Mouse (Mus musculus) left cerebral cortex, adult 2 months (tissue): ENCODE results near the gene Lmnb2. TPM values are rescaled to one million over a fixed set of nuclear protein-coding genes. Genes with fewer than 3 reads are reported as not detected.

Experiments used
- DNase-seq, 2 experiments: peaks; one replicate each; pipeline ENCODE4 v3.0.0; 2021 to 2022; ENCODE audit warnings: low spot score in 2 of 2, mixed read lengths in 1 of 2; ENCODE audit errors: extremely low spot score in 1 of 2
- H3K27ac ChIP-seq: fragments of 200-600 bp; 2 replicates; pipeline ENCODE4 v1.8.1; 2022
- H3K4me3 ChIP-seq: fragments of 200-600 bp; 2 replicates; pipeline ENCODE4 v1.8.1; 2022
- CTCF ChIP-seq: fragments of 200-600 bp; IDR thresholded peaks from 2 replicates; pipeline ENCODE4 v1.8.1; 2022; ENCODE audit warnings: antibody characterized with exemption, mild to moderate bottlenecking, moderate library complexity
- intact Hi-C: fragments of 180-260 bp; cut with DNase I; formaldehyde crosslinking; loops from one replicate; pipeline ENCODE4 v1.15.1; 2025
- total RNA-seq, 2 experiments: library from RNA; stranded (reverse); gene quantifications; 2 replicates each; pipeline ENCODE4 v1.2.3; 2021

Lmnb2 gene
- total RNA-seq, 2 experiments from 2014 or later: 20.0 to 20.3 TPM

DNA sequence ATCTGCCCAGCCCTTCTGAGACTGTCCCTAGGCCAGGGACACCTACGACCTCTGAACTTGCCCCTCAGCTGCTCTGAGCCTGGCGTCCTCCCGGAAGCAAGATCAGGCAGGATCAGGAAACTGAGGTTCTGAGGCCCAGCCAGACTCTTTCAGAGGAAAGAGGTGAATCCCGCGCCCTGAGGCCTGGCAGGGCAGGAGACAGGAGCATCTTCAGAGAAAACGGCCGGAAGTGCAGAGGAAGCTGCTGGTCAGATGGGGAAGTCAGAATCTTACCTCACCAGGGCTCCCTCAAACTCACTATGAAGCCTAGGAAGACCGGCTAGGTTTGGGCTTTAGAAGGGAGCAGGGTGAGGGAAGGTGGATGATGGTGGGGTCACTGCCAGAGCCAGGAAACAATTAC lies 24.9 kb upstream of the Lmnb2 start:
- DNase-seq: no peak
- intact Hi-C loops: no loop called here
- TF ChIP-seq CTCF: no peak
- Histone ChIP-seq H3K27ac (no peak overlapping the region), H3K4me3 (no peak overlapping the region)

DNA sequence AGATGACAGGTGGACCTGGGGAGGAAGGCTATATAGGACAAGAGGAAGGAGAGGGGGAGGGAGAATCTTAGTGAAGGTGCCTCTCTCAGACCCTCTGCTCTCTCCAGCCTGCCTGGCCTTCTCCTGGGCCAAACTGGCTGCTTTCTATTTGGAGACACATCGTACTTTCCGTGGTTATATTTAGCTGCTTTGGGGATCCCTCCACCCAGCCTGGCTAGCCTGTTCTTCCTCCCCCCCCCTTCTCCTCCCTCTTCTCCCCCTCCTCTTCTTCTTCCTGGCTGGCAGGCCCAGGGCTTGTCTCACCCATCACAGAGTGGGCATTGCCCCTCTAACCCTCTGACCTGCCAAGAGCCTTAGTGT lies 22.9 kb upstream of the Lmnb2 start:
- TF ChIP-seq CTCF: no peak
- no peak overlapping the region for H3K4me3 ChIP-seq
- DNase-seq: no peak
- peak overlapping the region; percentile 34; the same call in 1 of the 2 replicates for H3K27ac ChIP-seq
- intact Hi-C loops: no loop called here

DNA sequence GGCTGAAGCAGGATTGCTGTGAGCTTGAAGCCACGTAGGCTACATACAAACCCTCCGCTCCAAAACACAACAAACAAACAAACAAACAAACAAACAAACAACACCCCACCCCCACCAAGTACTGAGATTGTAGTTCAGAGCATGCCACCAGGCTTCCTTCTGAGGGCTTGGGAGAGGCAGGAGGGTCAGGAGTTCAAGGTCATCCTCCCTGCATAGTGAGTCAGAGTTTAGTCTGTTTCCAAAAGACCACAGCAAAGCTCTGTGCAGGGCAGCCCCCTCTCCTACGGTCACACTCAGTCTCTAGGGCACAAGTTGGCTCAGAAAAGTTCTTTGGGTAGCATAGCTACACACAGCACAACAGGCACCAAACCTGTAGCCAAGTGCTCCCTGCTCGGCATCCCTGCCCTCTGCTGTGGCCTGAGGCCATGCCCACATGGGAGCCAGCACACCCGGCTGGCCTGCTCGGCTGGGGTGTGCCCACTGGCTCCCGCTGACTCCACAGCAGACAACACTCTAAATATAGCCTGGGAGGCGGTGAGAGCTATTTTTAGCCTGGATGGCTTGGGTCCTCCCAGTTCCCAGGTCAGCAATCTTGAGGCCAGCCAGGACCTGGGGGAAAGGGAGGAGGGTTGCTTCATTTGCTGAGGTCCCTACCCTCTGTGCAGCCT lies 22.4 kb upstream of the Lmnb2 start:
- no peak for TF ChIP-seq CTCF
- DNase-seq: no peak
- intact Hi-C loops: no loop called here
- Histone ChIP-seq H3K27ac (peak overlapping the region; percentile 34; the same call in 1 of the 2 replicates), H3K4me3 (no peak overlapping the region; the same call in 1 of the 2 replicates)

DNA sequence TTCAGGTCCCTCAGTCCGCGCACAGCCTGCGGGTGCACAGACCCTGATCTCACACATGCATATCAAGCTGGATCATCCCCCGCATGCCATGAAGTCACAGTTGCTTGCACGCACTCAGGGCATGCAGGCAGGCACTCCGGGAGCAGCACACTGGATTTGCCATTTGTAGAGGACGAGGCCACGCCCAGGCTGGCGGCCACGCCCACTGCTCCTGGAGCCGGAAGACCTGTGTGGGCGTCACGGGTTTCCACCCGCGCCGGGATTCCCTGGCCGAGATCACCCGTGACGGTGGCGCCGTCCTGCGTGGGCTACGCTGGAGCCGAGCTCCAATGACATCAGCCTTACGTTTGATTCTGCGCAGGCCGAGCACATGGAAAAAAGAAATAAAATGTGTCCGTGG lies 21.6 kb upstream of the Lmnb2 start:
- Histone ChIP-seq H3K4me3 (peak overlapping the region; percentile 32), H3K27ac (no peak overlapping the region)
- peak; percentile 77 to 79 for DNase-seq
- no peak for TF ChIP-seq CTCF
- intact Hi-C loops: no loop called here

DNA sequence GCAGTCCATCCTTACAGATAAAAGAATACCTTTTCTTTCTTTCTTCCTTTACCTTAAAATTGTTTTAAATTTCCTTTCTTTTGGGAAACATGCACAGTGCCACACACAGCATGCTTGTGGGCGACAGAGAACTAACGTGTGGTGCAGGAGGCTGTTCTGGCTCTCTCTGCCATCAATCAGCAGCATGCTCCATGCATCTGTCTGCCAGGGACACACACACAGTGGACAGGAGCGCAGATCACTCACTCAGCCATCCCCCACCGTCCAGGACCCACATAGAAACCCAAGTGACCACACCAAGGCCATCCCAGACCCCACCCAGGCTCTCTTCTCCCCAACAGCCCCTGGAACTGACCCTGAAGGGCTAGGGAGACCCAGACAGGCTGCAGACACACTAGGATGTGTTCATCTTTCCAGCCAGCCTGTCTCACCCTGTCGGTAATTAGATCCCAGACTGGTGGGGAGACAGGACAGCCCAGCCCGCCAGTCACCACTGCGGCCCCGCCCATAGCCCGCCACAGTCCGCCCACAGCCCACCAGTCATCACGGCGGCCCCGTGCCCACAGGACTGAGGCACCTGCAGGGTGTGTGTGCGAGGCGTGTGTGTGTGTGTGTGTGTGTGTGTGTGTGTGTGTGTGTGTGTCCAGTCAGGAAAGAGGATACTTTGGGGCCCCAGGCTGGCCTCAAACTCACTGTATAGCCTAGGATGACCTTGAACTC lies 20.9 kb upstream of the Lmnb2 start:
- Histone ChIP-seq H3K27ac (no peak overlapping the region), H3K4me3 (no peak overlapping the region)
- no peak for TF ChIP-seq CTCF
- DNase-seq: peak in 1 of 2 experiments; percentile 44
- intact Hi-C loops: no loop called here

DNA sequence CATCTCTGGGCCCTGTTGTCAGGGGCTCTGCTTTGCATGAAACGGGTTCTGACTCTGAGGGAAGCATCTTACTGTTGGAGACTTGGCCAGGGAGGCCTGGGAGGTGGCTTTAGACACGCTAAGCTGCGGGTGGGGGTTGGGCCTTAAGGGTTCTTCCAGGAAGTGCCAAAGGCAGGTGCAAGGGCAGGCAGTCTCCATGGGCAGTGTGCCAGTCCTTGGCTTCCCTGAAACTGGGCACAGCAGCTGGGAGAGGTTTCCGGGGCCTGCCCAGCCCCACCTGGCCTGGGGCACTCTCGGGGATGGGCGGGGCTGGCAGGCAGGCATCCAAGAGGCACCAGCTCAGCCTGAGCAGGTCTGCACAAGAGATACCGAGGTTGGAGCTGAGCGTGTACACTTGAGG lies 19.6 kb upstream of the Lmnb2 start:
- TF ChIP-seq CTCF: no peak
- intact Hi-C loops: no loop called here
- no peak overlapping the region for H3K27ac ChIP-seq
- DNase-seq: no peak
- H3K4me3 ChIP-seq: no peak overlapping the region

DNA sequence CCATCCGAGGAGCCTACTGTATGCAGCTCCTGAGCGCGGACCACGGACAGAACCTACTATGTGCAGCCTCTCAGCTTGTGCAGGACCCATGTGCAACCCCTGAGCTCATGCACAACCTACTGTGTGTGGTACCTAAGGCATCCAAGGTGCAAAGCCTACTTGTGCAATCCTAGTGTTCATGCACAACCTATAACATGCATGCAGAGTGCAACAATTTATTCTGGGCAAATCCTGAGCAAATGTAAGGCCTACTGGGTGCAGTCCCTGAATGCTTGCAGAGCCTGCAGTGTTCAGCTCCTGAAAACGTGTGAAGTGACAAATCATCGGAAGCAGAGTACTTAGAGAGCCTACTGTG lies 18.7 kb upstream of the Lmnb2 start:
- Histone ChIP-seq H3K27ac (no peak overlapping the region), H3K4me3 (no peak overlapping the region)
- intact Hi-C loops: no loop called here
- no peak for TF ChIP-seq CTCF
- no peak for DNase-seq

DNA sequence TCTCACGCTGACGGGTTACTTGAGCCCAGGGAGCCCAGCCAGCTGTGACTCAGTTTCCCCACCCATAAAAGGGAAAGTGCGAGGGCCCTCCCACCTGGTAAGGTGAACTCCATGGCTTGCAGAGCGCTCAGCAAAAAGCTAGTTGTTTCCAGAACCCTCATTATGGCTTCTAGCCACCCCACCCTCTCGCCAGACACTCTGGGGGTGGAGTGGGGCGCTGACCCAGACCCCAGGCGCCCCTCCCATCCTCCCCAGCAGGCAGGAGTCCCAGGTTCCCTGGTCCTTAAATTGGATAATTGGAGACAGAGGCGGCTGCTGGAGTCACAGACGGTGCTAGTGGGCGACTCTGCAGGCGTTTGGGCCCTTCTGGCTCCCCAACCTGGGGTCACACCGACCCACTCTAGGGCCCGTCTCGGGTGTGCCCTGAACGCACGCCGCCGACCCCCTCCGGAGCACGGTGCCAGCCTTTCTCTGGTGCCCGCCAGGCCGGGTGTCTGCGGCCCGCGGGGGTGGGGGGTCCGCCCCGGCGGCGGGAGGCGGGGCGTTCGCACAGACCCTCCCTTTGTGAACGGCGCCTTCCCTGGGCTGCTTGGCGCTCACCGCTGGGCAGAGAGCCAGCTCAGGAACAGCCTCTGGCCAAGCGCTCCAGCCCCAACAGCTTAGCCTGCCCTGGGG lies 18.2 kb upstream of the Lmnb2 start:
- Histone ChIP-seq H3K27ac (peak overlapping the region; percentile 32), H3K4me3 (peak overlapping the region; percentile 26)
- intact Hi-C loops: no loop called here
- peak in 1 of 2 experiments; percentile 21 for DNase-seq
- no peak for TF ChIP-seq CTCF

DNA sequence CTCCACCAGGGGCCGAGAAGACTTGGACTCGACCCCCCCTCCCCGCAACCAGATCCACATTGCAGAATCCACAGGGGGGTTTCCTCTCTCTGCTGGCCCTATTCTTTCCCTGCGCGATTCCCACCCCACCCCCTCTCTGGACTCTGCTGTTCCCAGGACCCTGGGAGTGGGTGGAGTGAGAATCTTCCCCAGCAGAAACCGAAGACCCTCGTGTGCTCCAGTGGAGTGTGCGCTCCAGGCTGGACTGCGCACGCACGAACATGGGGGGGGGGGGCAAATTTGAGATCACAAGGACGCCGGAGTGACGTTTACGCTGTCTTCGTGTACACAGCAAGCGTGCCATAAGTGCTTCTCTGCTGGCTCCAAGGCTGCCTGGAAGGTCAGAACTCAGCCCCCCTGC lies 17.7 kb upstream of the Lmnb2 start:
- Histone ChIP-seq H3K27ac (no peak overlapping the region), H3K4me3 (no peak overlapping the region)
- DNase-seq: no peak
- no peak for TF ChIP-seq CTCF
- intact Hi-C loops: no loop called here

DNA sequence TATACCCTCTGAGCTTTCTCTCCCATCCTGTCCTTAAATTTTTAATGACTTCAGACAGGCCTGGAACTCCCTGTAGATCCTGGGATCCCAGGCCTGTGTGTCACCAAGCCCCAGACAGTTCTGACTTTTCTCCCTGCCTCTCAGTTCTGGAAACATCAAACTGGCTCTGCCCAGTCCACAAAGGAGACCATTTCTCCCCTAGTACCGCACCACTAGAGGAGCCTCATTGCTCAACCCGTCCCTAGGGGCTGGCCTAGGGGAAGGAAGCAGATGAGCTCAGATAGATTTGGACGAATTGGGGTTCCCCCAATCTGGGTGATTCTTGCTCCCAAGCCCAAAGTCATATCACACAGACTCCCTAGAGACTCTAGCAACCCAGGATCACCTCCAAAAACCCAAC lies 17.2 kb upstream of the Lmnb2 start:
- TF ChIP-seq CTCF: no peak; the same call in 1 of the 2 replicates
- H3K4me3 ChIP-seq: no peak overlapping the region
- intact Hi-C loops: no loop called here
- H3K27ac ChIP-seq: no peak overlapping the region
- no peak for DNase-seq

DNA sequence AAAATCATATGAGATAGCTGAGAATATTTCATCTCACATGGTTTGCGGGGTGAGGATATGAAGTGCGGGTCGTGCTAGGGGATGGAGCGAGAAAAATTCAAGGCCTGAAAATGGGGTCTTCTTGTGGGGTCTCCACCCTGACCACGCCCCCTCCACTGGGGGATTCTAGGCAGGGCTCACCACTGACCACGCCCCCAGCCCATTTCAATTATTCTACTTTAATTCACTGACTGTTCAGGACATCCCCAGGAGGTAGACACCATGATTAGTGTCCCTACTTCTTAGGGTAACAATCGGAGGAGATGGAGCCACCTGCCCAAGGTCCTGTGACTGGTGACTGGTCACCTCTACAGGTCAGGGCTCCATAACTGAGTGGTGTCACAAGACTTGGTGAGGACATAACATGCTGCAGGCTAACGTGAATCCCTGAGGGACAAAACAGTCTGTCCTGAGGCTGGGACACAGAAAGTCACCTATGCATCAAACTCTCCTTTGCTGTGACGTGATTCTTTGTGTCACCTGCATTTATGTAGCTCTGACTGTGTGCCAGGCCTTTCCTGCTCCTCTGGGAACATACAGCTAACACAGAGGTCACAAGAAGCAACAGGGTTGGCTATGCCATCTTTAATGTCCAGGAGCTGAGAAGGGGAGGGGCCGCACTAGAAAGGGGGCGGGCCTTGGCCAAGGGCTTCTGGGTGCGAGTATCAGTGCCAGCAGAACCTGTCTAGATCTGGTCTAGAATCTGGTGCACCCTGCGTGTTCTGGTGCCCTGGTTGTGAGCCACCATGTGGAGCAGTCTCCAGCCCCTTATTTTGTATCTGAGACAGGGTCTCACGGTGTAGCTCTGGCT lies 16.3 kb upstream of the Lmnb2 start:
- intact Hi-C loops: no loop called here
- H3K27ac ChIP-seq: no peak overlapping the region
- no peak overlapping the region for H3K4me3 ChIP-seq
- no peak for DNase-seq
- TF ChIP-seq CTCF: no peak
